Mouse (Mus musculus) midbrain, embryonic 11.5 days (tissue): ENCODE results near the gene Sae1. TPM values are rescaled to one million over a fixed set of nuclear protein-coding genes. Genes with fewer than 3 reads are reported as not detected.

ENCODE experiments used
- ATAC-seq: fragments of 200-750 bp; cut with Nextera tagmentation; 2 replicates; pipeline ENCODE4 v1.8.0; 2017; ENCODE audit warnings: moderate TSS enrichment, moderate library complexity; ENCODE audit not compliant: low FRiP score
- DNase-seq: peaks from one replicate; pipeline ENCODE4 v3.0.0; 2015; ENCODE audit warnings: low spot score; ENCODE audit errors: missing footprints
- H3K27ac ChIP-seq: fragments of 300-500 bp; sonication (generic); 2 replicates; pipeline ENCODE4 v1.5.1; 2014; ENCODE audit warnings: low read depth, low read length
- H3K27me3 ChIP-seq: fragments of 300-500 bp; sonication (generic); 2 replicates; pipeline ENCODE4 v1.6.1; 2014; ENCODE audit warnings: mild to moderate bottlenecking, low read length, moderate library complexity, mixed read lengths; ENCODE audit not compliant: control insufficient read depth, insufficient read depth
- H3K36me3 ChIP-seq: fragments of 300-500 bp; sonication (generic); 2 replicates; pipeline ENCODE4 v1.6.1; 2014; ENCODE audit warnings: mild to moderate bottlenecking, low read length, moderate library complexity, mixed read lengths; ENCODE audit not compliant: control insufficient read depth, insufficient read depth
- H3K4me1 ChIP-seq: fragments of 300-500 bp; sonication (generic); 2 replicates; pipeline ENCODE4 v1.6.1; 2014; ENCODE audit warnings: low read length; ENCODE audit not compliant: control insufficient read depth, insufficient read depth
- H3K4me2 ChIP-seq: fragments of 300-500 bp; sonication (generic); 2 replicates; pipeline ENCODE4 v1.6.1; 2014; ENCODE audit warnings: mild to moderate bottlenecking, moderate library complexity
- H3K4me3 ChIP-seq: fragments of 300-500 bp; sonication (generic); 2 replicates; pipeline ENCODE4 v1.5.1; 2014; ENCODE audit warnings: low read depth, low read length
- H3K9ac ChIP-seq: fragments of 300-500 bp; sonication (generic); 2 replicates; pipeline ENCODE4 v1.6.1; 2014; ENCODE audit warnings: low read length
- H3K9me3 ChIP-seq: fragments of 300-500 bp; sonication (generic); 2 replicates; pipeline ENCODE4 v1.6.1; 2016; ENCODE audit warnings: low read length; ENCODE audit not compliant: control insufficient read depth
- WGBS: fragments of 180-500 bp; shearing (Covaris S2); extraction: QIAGEN DNeasy Blood & Tissue Kit; methylation state at CpG from one replicate; pipeline ENCODE4 v1.1.7; 2014; 5-methylcytosine and 5-hydroxymethylcytosine counted together
- polyA plus RNA-seq: library from polyadenylated mRNA; unstranded; fragments of >200 nt; fragmentation: Nextera tagmentation; extraction: Ambion mirVana; gene quantifications from 2 replicates; pipeline ENCODE4 v1.2.1, GENCODE M21; 2014

Gene Sae1
- polyA plus RNA-seq, 1 experiment from 2014 or later = 382 TPM

DNA sequence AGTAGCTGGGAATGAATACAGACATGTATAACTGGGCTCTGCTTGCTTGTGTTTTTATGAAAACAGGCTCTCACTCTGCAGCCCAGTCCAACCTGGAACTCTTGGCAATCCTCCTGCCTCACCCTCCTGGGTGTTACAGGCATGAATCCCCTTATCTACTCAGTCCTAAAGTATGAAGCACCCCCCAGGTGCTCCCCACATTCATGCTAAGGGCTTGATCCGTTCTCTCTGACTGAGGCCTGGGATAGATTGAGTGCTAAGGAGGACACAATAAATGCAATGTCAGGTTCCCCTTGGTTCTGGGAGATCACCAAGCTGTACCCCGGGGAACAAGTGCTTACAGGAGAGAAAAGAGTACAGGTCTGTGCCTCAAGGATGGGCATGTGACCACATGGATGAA is 90.0 kb downstream of the Sae1 start:
- peaks cover 23% of the 10 kb centered on the region for H3K4me1 ChIP-seq
- no peaks in the 10 kb centered on the region; the same call in 1 of the 2 replicates for H3K27me3 ChIP-seq
- H3K4me3 ChIP-seq = no peak overlapping the region
- DNase-seq (no peak), ATAC-seq (no peak)
- 65% methylated on average over 2 of the region's 2 CpGs for WGBS
- H3K9ac ChIP-seq = no peak overlapping the region
- H3K9me3 ChIP-seq = no peaks in the 10 kb centered on the region
- no peak overlapping the region for H3K4me2 ChIP-seq
- H3K36me3 ChIP-seq = no peaks in the 10 kb centered on the region
- no peak overlapping the region for H3K27ac ChIP-seq

DNA sequence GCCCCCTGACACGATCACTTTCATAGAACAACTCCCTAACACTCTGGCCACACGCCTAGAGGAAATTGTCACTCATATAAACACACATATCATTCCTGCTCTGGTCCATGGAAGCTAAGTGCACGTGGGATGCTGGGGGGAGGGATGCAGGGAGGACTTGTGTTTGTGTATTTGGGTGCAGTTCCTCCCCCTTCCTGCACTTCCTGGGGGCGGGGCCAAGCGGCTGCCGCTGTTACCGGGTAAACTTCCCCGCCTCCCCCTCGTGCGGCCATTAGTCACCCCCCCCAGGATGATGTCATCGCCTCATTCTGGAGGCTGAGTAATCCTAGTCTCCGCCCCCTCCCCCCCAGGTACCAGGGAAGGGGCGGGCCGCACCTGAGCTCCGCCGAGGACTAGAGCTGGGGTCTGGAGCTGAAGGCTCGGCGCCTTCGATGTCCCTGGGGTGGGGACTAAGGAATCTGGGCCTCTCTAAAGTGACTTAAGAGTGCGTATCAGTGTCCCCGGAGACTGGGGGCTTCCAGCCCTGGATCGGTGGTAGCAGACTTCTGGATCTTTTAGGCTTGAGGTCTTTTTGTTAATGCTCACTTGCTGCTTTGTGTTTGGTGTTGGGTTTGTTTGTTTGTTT is 90.7 kb downstream of the Sae1 start:
- H3K4me3 ChIP-seq = peak overlapping the region; percentile 22

DNA sequence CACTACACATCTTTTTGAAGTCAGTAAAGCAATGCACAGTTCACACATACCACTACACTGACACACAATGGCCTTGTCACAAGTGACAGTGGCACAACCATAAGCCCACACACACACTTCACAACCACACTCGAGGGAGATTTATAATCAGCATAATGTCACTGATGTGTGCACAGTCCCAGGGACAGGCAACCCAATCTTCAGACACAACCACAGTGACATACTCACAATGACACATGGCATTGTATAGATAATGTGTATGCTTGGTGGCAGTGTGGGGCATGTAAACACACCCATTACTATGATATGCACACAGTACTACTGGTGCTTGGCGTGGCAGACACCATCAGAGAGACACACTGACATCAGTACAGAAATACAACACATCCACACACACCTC is 91.5 kb downstream of the Sae1 start:
- DNase-seq (no peak), ATAC-seq (no peak)
- WGBS = 34% methylated on average over 2 of the region's 2 CpGs
- Histone ChIP-seq H3K9ac (no peak overlapping the region), H3K4me3 (no peak overlapping the region), H3K9me3 (no peaks in the 10 kb centered on the region), H3K36me3 (no peaks in the 10 kb centered on the region), H3K27ac (no peak overlapping the region), H3K4me2 (no peak overlapping the region), H3K27me3 (no peaks in the 10 kb centered on the region; the same call in 1 of the 2 replicates), H3K4me1 (peaks cover 23% of the 10 kb centered on the region)

More for the DNA sequence above, 90.7 kb downstream of the Sae1 start:
- Histone ChIP-seq H3K27ac (no peak overlapping the region), H3K4me1 (peaks cover 23% of the 10 kb centered on the region), H3K4me2 (peak overlapping the region; percentile 49), H3K27me3 (no peaks in the 10 kb centered on the region; the same call in 1 of the 2 replicates), H3K9me3 (no peaks in the 10 kb centered on the region), H3K36me3 (no peaks in the 10 kb centered on the region), H3K9ac (peak overlapping the region; percentile 26; the same call in 1 of the 2 replicates)
- 2% methylated on average over 22 of the region's 22 CpGs for WGBS
- ATAC-seq (no peak), DNase-seq (peak; percentile 96)

DNA sequence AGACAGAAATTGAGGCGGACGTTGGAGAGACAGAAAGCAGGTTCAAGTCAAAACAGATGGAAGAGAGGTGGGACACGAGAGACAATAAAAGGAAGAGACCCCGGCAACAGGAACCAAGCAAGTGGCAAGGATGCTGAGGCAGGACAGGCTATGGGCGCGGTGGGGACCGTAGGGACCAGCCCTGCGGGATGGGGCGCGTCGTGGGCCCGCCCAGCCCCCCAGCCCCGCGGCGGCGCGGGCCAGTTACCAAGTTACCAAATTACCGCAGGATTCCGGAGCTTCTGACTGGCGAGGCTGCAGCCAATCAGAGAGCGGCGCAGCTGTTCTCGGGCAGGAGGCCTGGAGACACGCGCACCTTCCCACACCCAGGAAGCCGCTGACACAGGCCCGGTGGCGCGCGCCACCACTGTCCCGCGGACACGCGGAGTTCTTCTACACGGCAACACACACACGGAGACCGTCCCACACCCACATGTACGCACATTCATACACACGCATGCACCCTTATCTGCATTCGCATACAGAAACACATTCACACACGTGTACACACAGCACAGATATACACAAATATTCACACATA is 92.2 kb downstream of the Sae1 start:
- H3K4me3 ChIP-seq = peak overlapping the region; percentile 41
- peak; percentile 92 for DNase-seq
- H3K27ac ChIP-seq = peak overlapping the region; percentile 72
- H3K27me3 ChIP-seq = no peaks in the 10 kb centered on the region; the same call in 1 of the 2 replicates
- H3K4me1 ChIP-seq = peaks cover 23% of the 10 kb centered on the region
- peak overlapping the region; percentile 68 for H3K9ac ChIP-seq
- peak overlapping the region; percentile 87 for H3K4me2 ChIP-seq
- peak; percentile 45 for ATAC-seq
- WGBS = 1% methylated on average over 41 of the region's 41 CpGs
- no peaks in the 10 kb centered on the region for H3K36me3 ChIP-seq
- no peaks in the 10 kb centered on the region for H3K9me3 ChIP-seq

DNA sequence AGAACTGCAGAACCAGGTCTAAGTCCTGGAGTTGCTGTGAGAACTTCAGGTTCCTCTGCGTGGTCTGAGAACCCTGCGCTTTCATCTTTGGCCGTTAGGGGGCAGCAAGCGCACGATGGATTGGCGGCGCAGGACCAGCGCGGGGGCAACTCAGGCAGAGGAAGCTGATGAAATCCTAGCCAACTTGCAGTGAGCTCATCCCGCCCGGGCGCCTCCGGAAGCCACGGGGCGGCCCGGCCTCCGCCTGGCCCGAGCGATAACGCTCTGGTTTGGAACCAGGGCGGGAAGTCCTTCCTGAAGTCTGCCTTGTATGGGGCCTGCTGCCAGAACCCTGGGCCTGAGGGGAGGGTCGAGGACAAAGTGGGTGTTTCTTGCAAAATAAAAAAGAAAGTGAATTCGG is 92.8 kb downstream of the Sae1 start:
- Histone ChIP-seq H3K27ac (peak overlapping the region; percentile 72), H3K4me3 (peak overlapping the region; percentile 41), H3K36me3 (no peaks in the 10 kb centered on the region), H3K4me2 (peak overlapping the region; percentile 87), H3K9me3 (no peaks in the 10 kb centered on the region), H3K4me1 (peaks cover 19% of the 10 kb centered on the region), H3K27me3 (no peaks in the 10 kb centered on the region; the same call in 1 of the 2 replicates), H3K9ac (peak overlapping the region; percentile 68)
- DNase-seq (peak; percentile 100), ATAC-seq (peak; percentile 79)
- under 1% methylated on average over 23 of the region's 23 CpGs for WGBS

DNA sequence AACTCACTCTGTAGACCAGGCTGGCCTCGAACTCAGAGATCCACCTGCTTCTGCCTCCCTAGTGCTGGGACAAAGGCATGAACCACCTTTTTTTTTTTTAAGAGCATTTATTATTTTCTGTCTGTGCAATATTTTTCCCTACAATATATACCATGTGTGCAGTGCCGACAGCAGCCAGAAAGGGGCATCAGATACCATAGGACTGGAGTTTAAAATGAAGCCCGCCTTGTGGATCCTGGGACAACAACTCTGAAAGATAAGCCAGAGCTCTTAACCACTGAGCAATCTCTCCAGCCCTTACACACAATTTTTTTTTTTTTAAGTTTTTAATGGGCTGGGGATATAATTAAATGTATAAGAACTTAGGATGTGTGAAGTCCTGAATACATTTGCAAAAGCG is 93.3 kb downstream of the Sae1 start:
- Histone ChIP-seq H3K4me3 (no peak overlapping the region), H3K4me1 (peaks cover 19% of the 10 kb centered on the region), H3K9me3 (no peaks in the 10 kb centered on the region), H3K27me3 (no peaks in the 10 kb centered on the region; the same call in 1 of the 2 replicates), H3K9ac (no peak overlapping the region), H3K4me2 (peak overlapping the region; percentile 87; the same call in 1 of the 2 replicates), H3K36me3 (no peaks in the 10 kb centered on the region), H3K27ac (no peak overlapping the region)
- 29% methylated on average over 4 of the region's 4 CpGs for WGBS
- DNase-seq (peak; percentile 90), ATAC-seq (no peak; the same call in 1 of the 2 replicates)

DNA sequence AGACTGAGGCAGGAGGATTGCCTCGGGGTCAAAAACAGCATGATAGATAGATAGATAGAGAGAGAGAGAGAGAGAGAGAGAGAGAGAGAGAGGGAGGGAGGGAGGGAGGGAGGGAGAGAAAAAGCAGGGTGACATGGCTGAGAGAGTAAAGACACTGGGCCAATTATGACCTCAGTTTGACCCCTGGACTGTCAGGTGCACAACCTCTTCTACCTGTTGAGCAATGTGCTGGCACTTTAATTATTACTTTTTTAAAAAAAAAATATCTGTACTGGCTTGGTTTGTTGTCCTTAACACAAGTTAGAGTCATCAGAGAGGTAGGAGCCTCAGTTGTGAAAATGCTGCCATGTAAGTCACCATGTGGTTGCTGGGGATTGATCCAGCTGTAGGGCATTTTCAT is 99.8 kb downstream of the Sae1 start:
- no peak overlapping the region for H3K4me2 ChIP-seq
- no peaks in the 10 kb centered on the region for H3K27me3 ChIP-seq
- no peak overlapping the region for H3K27ac ChIP-seq
- ATAC-seq (no peak), DNase-seq (no peak)
- no peaks in the 10 kb centered on the region for H3K9me3 ChIP-seq
- H3K4me3 ChIP-seq = no peak overlapping the region
- H3K9ac ChIP-seq = no peak overlapping the region
- no peaks in the 10 kb centered on the region for H3K36me3 ChIP-seq
- H3K4me1 ChIP-seq = peaks cover 7% of the 10 kb centered on the region
- 64% methylated on average over 1 of the region's 1 CpGs for WGBS

DNA sequence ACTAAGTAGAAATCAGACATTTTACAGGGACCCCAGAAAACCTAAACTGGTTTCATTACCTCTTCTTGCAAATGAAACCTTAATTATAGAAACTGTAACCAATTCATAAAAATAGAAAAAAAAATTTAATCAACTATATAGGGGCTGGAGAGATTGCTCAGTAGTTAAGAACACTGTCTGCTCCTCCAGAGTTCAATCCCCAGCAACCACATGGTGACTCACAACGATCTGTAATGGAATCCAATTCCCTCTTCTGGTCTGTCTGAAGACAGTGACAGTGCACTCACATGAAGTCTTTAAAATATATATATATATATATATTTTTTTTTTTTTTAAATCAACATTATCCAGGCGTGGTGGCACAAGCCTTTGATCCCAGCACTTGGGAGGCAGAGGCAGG is 100.6 kb downstream of the Sae1 start:
- ATAC-seq = no peak
- 88% methylated on average over 2 of the region's 2 CpGs for WGBS
- H3K4me1 ChIP-seq = peaks cover 7% of the 10 kb centered on the region
- H3K36me3 ChIP-seq = no peaks in the 10 kb centered on the region
- H3K27me3 ChIP-seq = no peaks in the 10 kb centered on the region
- H3K9ac ChIP-seq = peak overlapping the region; percentile 63
- H3K27ac ChIP-seq = peak overlapping the region; percentile 71; the same call in 1 of the 2 replicates
- H3K4me2 ChIP-seq = peak overlapping the region; percentile 36
- H3K4me3 ChIP-seq = peak overlapping the region; percentile 50
- DNase-seq = no peak
- no peaks in the 10 kb centered on the region for H3K9me3 ChIP-seq
